ENCODE assay signal across 25 mouse cellular contexts in genomic region chr19:59887866-59888265, GRCm38 (mm10).
"Had no signal": no experiment of that assay in that cellular context is flagged by ENCODE, and none has a peak within 500 bp of the region (broad histone marks: within the 10 kb centered on the region; RNA-seq: fewer than 3 reads in every experiment).

No protein-coding gene starts in this region.

- H3K27me3 ChIP-seq: heart, embryonic 13.5 days; heart, embryonic 15.5 days; hindbrain, embryonic 13.5 days; hindbrain, embryonic 15.5 days; intestine, embryonic 15.5 days; limb, embryonic 13.5 days; limb, embryonic 15.5 days; liver, embryonic 12.5 days had no signal

- H3K4me2 ChIP-seq: heart, embryonic 11.5 days; heart, embryonic 13.5 days; heart, embryonic 15.5 days; hindbrain, embryonic 13.5 days; hindbrain, embryonic 15.5 days; intestine, embryonic 15.5 days; limb, embryonic 13.5 days; limb, embryonic 15.5 days; liver, embryonic 12.5 days had no signal

- DNase-seq: gastrocnemius, postnatal 14 days; gastrocnemius, postnatal 36 days; heart, adult 11 months; heart, adult 2 months; heart, postnatal 14 days; heart, postnatal 36 days; kidney, adult 18-20 months; kidney, adult 8-10 months; kidney, postnatal 10 days; kidney, postnatal 25 days; kidney, postnatal 4 days; left cerebral cortex, postnatal 4 days had no signal

- ATAC-seq: inflammation-experienced regulatory T-cells, adult 6 months; intestine, embryonic 15.5 days; intestine, postnatal 0 days; liver, embryonic 12.5 days had no signal

- H3K36me3 ChIP-seq: heart, embryonic 15.5 days; hindbrain, embryonic 15.5 days; intestine, embryonic 15.5 days; limb, embryonic 13.5 days; limb, embryonic 15.5 days; liver, embryonic 12.5 days had no signal

- H3K4me1 ChIP-seq: heart, embryonic 13.5 days; heart, embryonic 15.5 days; hindbrain, embryonic 13.5 days; hindbrain, embryonic 15.5 days; intestine, embryonic 15.5 days; limb, embryonic 15.5 days had no signal

- H3K4me3 ChIP-seq: heart, adult 2 months; heart, embryonic 13.5 days; heart, embryonic 15.5 days; hindbrain, embryonic 13.5 days; hindbrain, embryonic 15.5 days; intestine, embryonic 15.5 days; layer of hippocampus, adult 2 months; limb, embryonic 13.5 days; limb, embryonic 15.5 days; liver, embryonic 12.5 days had no signal

- H3K9ac ChIP-seq: heart, embryonic 13.5 days; heart, embryonic 15.5 days; hindbrain, embryonic 13.5 days; hindbrain, embryonic 15.5 days; intestine, embryonic 15.5 days; limb, embryonic 13.5 days; limb, embryonic 15.5 days; liver, embryonic 12.5 days; liver, embryonic 14.5 days had no signal

- H3K27ac ChIP-seq: heart, adult 2 months; heart, embryonic 13.5 days; heart, embryonic 15.5 days; hindbrain, embryonic 13.5 days; hindbrain, embryonic 15.5 days; intestine, embryonic 15.5 days; layer of hippocampus, adult 2 months; limb, embryonic 13.5 days; limb, embryonic 15.5 days; liver, embryonic 12.5 days; liver, embryonic 14.5 days had no signal

- H3K9me3 ChIP-seq: heart, embryonic 13.5 days; heart, embryonic 15.5 days; hindbrain, embryonic 13.5 days; hindbrain, embryonic 15.5 days; intestine, embryonic 15.5 days; limb, embryonic 13.5 days; limb, embryonic 15.5 days; liver, embryonic 12.5 days had no signal
